Mouse (Mus musculus): ENCODE measurements around the gene Sgsm3. TPM values are rescaled to one million over a fixed set of nuclear protein-coding genes. Genes with fewer than 3 reads are reported as not detected.

Gene Sgsm3
- 10 to 100 TPM in 1 of 2 experiments, 1 to 10 TPM in 1; 8.5 to 12.5 TPM for total RNA-seq (2023)

GRCm38 (mm10) chr15:80977620-80978334, at the start of gene Sgsm3:
Sgsm3 (plus strand) TSS chr15:80977765.

GRCm38 (mm10) chr15:80948145-80949135, 29.1 kb upstream of the Sgsm3 start, which contains the start of gene Adsl:
Adsl (plus strand) TSS chr15:80948490.

Other genes starting within 250 kb of the Sgsm3 start
- 10 to 100 TPM; 61.5 to 67.9 TPM for gene Adsl, start 29.3 kb upstream of the Sgsm3 start, total RNA-seq (2023)
- gene Mrtfa, start 213.0 kb downstream of the Sgsm3 start, total RNA-seq (2023), result 100 to 1,000 TPM; 205 to 218 TPM